9 mouse cellular contexts compared by ENCODE assay signal in genomic region chr16:17488478-17489468, GRCm38 (mm10). TPM values are rescaled to one million over a fixed set of nuclear protein-coding genes. Genes with fewer than 3 reads are reported as not detected.
DNase-seq lines count a peak whose midpoint lies in the region; ATAC-seq and TF ChIP-seq lines count a peak whose summit lies in the region.
"Had no signal": no experiment of that assay in that cellular context is flagged by ENCODE, and none has a peak within 500 bp of the region (broad histone marks: within the 10 kb centered on the region; RNA-seq: fewer than 3 reads in every experiment).

No protein-coding gene starts in this region.

- intact Hi-C loops in gastrocnemius, adult 2 months (cut with DNase I) = no loop called here

- 44% methylated on average over 14 of the region's 14 CpGs for WGBS in embryonic facial prominence, embryonic 13.5 days
- WGBS in kidney, postnatal 0 days = 46% methylated on average over 14 of the region's 14 CpGs
- WGBS in midbrain, embryonic 14.5 days = 49% methylated on average over 14 of the region's 14 CpGs

- peaks cover 38% of the 10 kb centered on the region for H3K36me3 ChIP-seq in embryonic facial prominence, embryonic 13.5 days
- peaks cover 29% of the 10 kb centered on the region for H3K36me3 ChIP-seq in kidney, postnatal 0 days (ENCODE audit: insufficient read depth, low read length)
- H3K36me3 ChIP-seq in midbrain, embryonic 14.5 days (ENCODE audit: control insufficient read depth, insufficient read depth, low read length) = peaks cover 31% of the 10 kb centered on the region

- TF ChIP-seq CTCF in gastrocnemius, adult 2 months (IDR thresholded peaks at IDR 0.05) = peak; percentile 7; the same call in 1 of the 2 replicates
- peak; percentile 48; the same call in 1 of the 2 replicates for TF ChIP-seq CTCF in kidney, postnatal 0 days (IDR thresholded peaks at IDR 0.05; ENCODE audit: low read depth)

- peaks cover 42% of the 10 kb centered on the region for H3K27me3 ChIP-seq in embryonic facial prominence, embryonic 13.5 days
- no peaks in the 10 kb centered on the region for H3K27me3 ChIP-seq in kidney, postnatal 0 days (ENCODE audit: insufficient read depth, low read length)
- H3K27me3 ChIP-seq in midbrain, embryonic 14.5 days (ENCODE audit: control insufficient read depth, insufficient read depth, low read length) = peaks cover 10% of the 10 kb centered on the region; the same call in 1 of the 2 replicates
- H3K27me3 ChIP-seq: Patski had no signal

- H3K4me2 ChIP-seq in embryonic facial prominence, embryonic 13.5 days = peak overlapping the region; percentile 85
- peak overlapping the region; percentile 94 for H3K4me2 ChIP-seq in kidney, postnatal 0 days (ENCODE audit: low read length)
- peak overlapping the region; percentile 87 for H3K4me2 ChIP-seq in midbrain, embryonic 14.5 days (ENCODE audit: low read length)

- peak overlapping the region; percentile 73 for H3K4me3 ChIP-seq in gastrocnemius, adult 2 months
- peak overlapping the region; percentile 48 for H3K4me3 ChIP-seq in embryonic facial prominence, embryonic 13.5 days
- peak overlapping the region; percentile 45 for H3K4me3 ChIP-seq in kidney, postnatal 0 days (replicated peaks; ENCODE audit: low read depth, low read length)
- peak overlapping the region; percentile 40 for H3K4me3 ChIP-seq in midbrain, embryonic 14.5 days (replicated peaks; ENCODE audit: low read depth, low read length)

- H3K9ac ChIP-seq in embryonic facial prominence, embryonic 13.5 days = peak overlapping the region; percentile 66
- H3K9ac ChIP-seq in kidney, postnatal 0 days (ENCODE audit: low read depth, low read length) = no peak overlapping the region; the same call in 1 of the 2 replicates
- H3K9ac ChIP-seq in midbrain, embryonic 14.5 days (replicated peaks; ENCODE audit: low read length) = peak overlapping the region; percentile 50

- H3K4me1 ChIP-seq in embryonic facial prominence, embryonic 13.5 days = peaks cover 16% of the 10 kb centered on the region
- no peaks in the 10 kb centered on the region for H3K4me1 ChIP-seq in kidney, postnatal 0 days (replicated peaks; ENCODE audit: insufficient read depth, low read length)
- peaks cover 5% of the 10 kb centered on the region; the same call in 1 of the 2 replicates for H3K4me1 ChIP-seq in midbrain, embryonic 14.5 days (ENCODE audit: control insufficient read depth, insufficient read depth, low read length)

- no peak for ATAC-seq in embryonic facial prominence, embryonic 13.5 days (ENCODE audit: insufficient number of reproducible peaks, insufficient read depth, low FRiP score, low TSS enrichment, low read depth)
- ATAC-seq in kidney, postnatal 0 days (replicated peaks; ENCODE audit: low FRiP score, low read depth) = peak; percentile 6; the same call in 1 of the 2 replicates
- ATAC-seq in midbrain, embryonic 14.5 days (ENCODE audit: low FRiP score, low TSS enrichment) = no peak

- no peak overlapping the region for H3K27ac ChIP-seq in gastrocnemius, adult 2 months
- H3K27ac ChIP-seq in embryonic facial prominence, embryonic 13.5 days = no peak overlapping the region
- H3K27ac ChIP-seq in kidney, postnatal 0 days = no peak overlapping the region
- H3K27ac ChIP-seq in midbrain, embryonic 14.5 days (replicated peaks; ENCODE audit: low read depth, low read length) = no peak overlapping the region

- no peak for DNase-seq in gastrocnemius, adult 2 months
- DNase-seq in gastrocnemius, adult 8-10 months (ENCODE audit: low spot score in 2 of 2) = no peak
- DNase-seq in ES-CJ7 (ENCODE audit: low read depth, low spot score) = peak; percentile 59
- no peak for DNase-seq in kidney, postnatal 0 days (ENCODE audit: low spot score)
- peak; percentile 37 for DNase-seq in midbrain, embryonic 14.5 days
- DNase-seq in layer of hippocampus, adult 11-12 months (ENCODE audit: low spot score) = no peak
- no peak for DNase-seq in left cerebral cortex, adult 8-10 months (ENCODE audit: low spot score in 2 of 2)

- H3K9me3 ChIP-seq in embryonic facial prominence, embryonic 13.5 days = no peaks in the 10 kb centered on the region
- H3K9me3 ChIP-seq in kidney, postnatal 0 days (replicated peaks; ENCODE audit: low read length) = no peaks in the 10 kb centered on the region
- no peaks in the 10 kb centered on the region for H3K9me3 ChIP-seq in midbrain, embryonic 14.5 days (ENCODE audit: control insufficient read depth, low read length)

RNA-seq across cellular contexts. Expression of gene Aifm3, which starts 0.6 kb away (rescaled TPM):
- under 1 TPM in 1 of 2 experiments, not detected in 1; 0.08 TPM for total RNA-seq in gastrocnemius, adult 2 months (2021)
- under 1 TPM; 0.12 to 0.70 (median 0.28) TPM for total RNA-seq in gastrocnemius, adult 8-10 months (2022)
- polyA plus RNA-seq in embryonic facial prominence, embryonic 13.5 days (2015; fragmentation: Nextera tagmentation; extraction: Ambion mirVana) = 1.1 and 2.0 TPM in 2 replicates
- 1.4 and 2.4 TPM in 2 replicates for polyA plus RNA-seq in kidney, postnatal 0 days (2015; fragmentation: Nextera tagmentation; extraction: Ambion mirVana)
- polyA plus RNA-seq in midbrain, embryonic 14.5 days (2014; fragmentation: Nextera tagmentation; extraction: Ambion mirVana) = 4.4 and 4.7 TPM in 2 replicates
- total RNA-seq in left cerebral cortex, adult 8-10 months (2022) = 100 to 1,000 TPM; 114 to 128 (median 122) TPM

RNA-seq across cellular contexts. Expression of gene Lztr1, which starts 19.7 kb away (rescaled TPM):
- 10 to 100 TPM; 25.2 to 25.9 TPM for total RNA-seq in gastrocnemius, adult 2 months (2021)
- total RNA-seq in gastrocnemius, adult 8-10 months (2022) = 10 to 100 TPM; 20.3 to 26.1 (median 23.5) TPM
- 98.5 and 119 TPM in 2 replicates for polyA plus RNA-seq in embryonic facial prominence, embryonic 13.5 days (2015; fragmentation: Nextera tagmentation; extraction: Ambion mirVana)
- polyA plus RNA-seq in kidney, postnatal 0 days (2015; fragmentation: Nextera tagmentation; extraction: Ambion mirVana) = 65.7 and 73.4 TPM in 2 replicates
- 117 and 121 TPM in 2 replicates for polyA plus RNA-seq in midbrain, embryonic 14.5 days (2014; fragmentation: Nextera tagmentation; extraction: Ambion mirVana)
- 100 to 1,000 TPM; 143 to 180 (median 171) TPM for total RNA-seq in left cerebral cortex, adult 8-10 months (2022)

RNA-seq across cellular contexts. Expression of gene Crkl, which starts 37.0 kb away (rescaled TPM):
- 10 to 100 TPM; 21.6 to 28.3 TPM for total RNA-seq in gastrocnemius, adult 2 months (2021)
- 10 to 100 TPM; 20.9 to 29.2 (median 22.4) TPM for total RNA-seq in gastrocnemius, adult 8-10 months (2022)
- polyA plus RNA-seq in embryonic facial prominence, embryonic 13.5 days (2015; fragmentation: Nextera tagmentation; extraction: Ambion mirVana) = 83.3 and 84.3 TPM in 2 replicates
- polyA plus RNA-seq in kidney, postnatal 0 days (2015; fragmentation: Nextera tagmentation; extraction: Ambion mirVana) = 50.7 and 51.3 TPM in 2 replicates
- 76.3 and 85.4 TPM in 2 replicates for polyA plus RNA-seq in midbrain, embryonic 14.5 days (2014; fragmentation: Nextera tagmentation; extraction: Ambion mirVana)
- 10 to 100 TPM; 34.5 to 41.4 (median 34.8) TPM for total RNA-seq in left cerebral cortex, adult 8-10 months (2022)

RNA-seq across cellular contexts. Expression of gene Thap7, which starts 42.2 kb away (rescaled TPM):
- 10 to 100 TPM; 15.8 to 16.0 TPM for total RNA-seq in gastrocnemius, adult 2 months (2021)
- 10 to 100 TPM; 13.7 to 16.0 (median 15.1) TPM for total RNA-seq in gastrocnemius, adult 8-10 months (2022)
- polyA plus RNA-seq in embryonic facial prominence, embryonic 13.5 days (2015; fragmentation: Nextera tagmentation; extraction: Ambion mirVana) = 72.5 and 75.2 TPM in 2 replicates
- 58.6 and 62.8 TPM in 2 replicates for polyA plus RNA-seq in kidney, postnatal 0 days (2015; fragmentation: Nextera tagmentation; extraction: Ambion mirVana)
- polyA plus RNA-seq in midbrain, embryonic 14.5 days (2014; fragmentation: Nextera tagmentation; extraction: Ambion mirVana) = 59.5 and 62.1 TPM in 2 replicates
- total RNA-seq in left cerebral cortex, adult 8-10 months (2022) = 10 to 100 TPM; 40.2 to 45.3 (median 44.4) TPM

Comparison
In these comparisons a context has a peak if more than half of its experiments do, and no peak if none do; other contexts are left out.
1. DNase-seq: peak in ES-CJ7 (single experiment) and midbrain, embryonic 14.5 days (single experiment); none in gastrocnemius, adult 2 months (single experiment), gastrocnemius, adult 8-10 months (0 of 2), kidney, postnatal 0 days (single experiment), layer of hippocampus, adult 11-12 months (single experiment) and left cerebral cortex, adult 8-10 months (0 of 2).
2. RNA of gene Aifm3, which starts 0.6 kb away (total RNA-seq): 114 to 128 TPM in left cerebral cortex, adult 8-10 months; 0.12 to 0.70 TPM in gastrocnemius, adult 8-10 months and 0.08 TPM in gastrocnemius, adult 2 months; every median in the first group is over 10 times any median in the second.
3. RNA of gene Lztr1, which starts 19.7 kb away (total RNA-seq): 143 to 180 TPM in left cerebral cortex, adult 8-10 months; 25.2 to 25.9 TPM in gastrocnemius, adult 2 months and 20.3 to 26.1 TPM in gastrocnemius, adult 8-10 months; every median in the first group is over 4 times any median in the second.
4. Peak in every context shown above with its lines, with median percentiles within 50 percentile points of each other: H3K4me3 ChIP-seq and H3K4me2 ChIP-seq.